Mouse (Mus musculus) left cerebral cortex, adult 2 months (tissue): ENCODE data around the gene Xrcc5. TPM values are rescaled to one million over a fixed set of nuclear protein-coding genes. Genes with fewer than 3 reads are reported as not detected.

ENCODE experiments used
- DNase-seq, 2 experiments: peaks; one replicate each; pipeline ENCODE4 v3.0.0; 2021 to 2022; ENCODE audit warnings: low spot score in 2 of 2, mixed read lengths in 1 of 2; ENCODE audit errors: extremely low spot score in 1 of 2
- H3K27ac ChIP-seq: fragments of 200-600 bp; 2 replicates; pipeline ENCODE4 v1.8.1; 2022
- H3K4me3 ChIP-seq: fragments of 200-600 bp; 2 replicates; pipeline ENCODE4 v1.8.1; 2022
- CTCF ChIP-seq: fragments of 200-600 bp; IDR thresholded peaks from 2 replicates; pipeline ENCODE4 v1.8.1; 2022; ENCODE audit warnings: antibody characterized with exemption, mild to moderate bottlenecking, moderate library complexity
- intact Hi-C: fragments of 180-260 bp; cut with DNase I; formaldehyde crosslinking; loops from one replicate; pipeline ENCODE4 v1.15.1; 2025
- long read RNA-seq, 2 experiments: library from polyadenylated mRNA; stranded (forward); transcript quantifications; one replicate each; pipeline ENCODE4 v2.0.0; 2021; ENCODE audit warnings: borderline mapping rate in 2 of 2
- total RNA-seq, 2 experiments: library from RNA; stranded (reverse); gene quantifications; 2 replicates each; pipeline ENCODE4 v1.2.3; 2021

The Xrcc5 gene
- 10 to 100 TPM; 16.9 to 18.2 TPM for total RNA-seq
- long read RNA-seq, experiment 1, transcript Xrcc5-201 (21 exons, 2,555 nt): major isoform, 7 of 9 reads
- long read RNA-seq, experiment 1, partial matches to known transcripts: 0 of 9 reads
- long read RNA-seq, experiment 1, other reads (novel, unspliced or antisense): 2 of 9 reads
- long read RNA-seq, experiment 2, transcript Xrcc5-201 (21 exons, 2,555 nt): major isoform, 5 of 11 reads
- long read RNA-seq, experiment 2, partial matches to known transcripts: 1 of 11 reads
- long read RNA-seq, experiment 2, other reads (novel, unspliced or antisense): 5 of 11 reads

DNA sequence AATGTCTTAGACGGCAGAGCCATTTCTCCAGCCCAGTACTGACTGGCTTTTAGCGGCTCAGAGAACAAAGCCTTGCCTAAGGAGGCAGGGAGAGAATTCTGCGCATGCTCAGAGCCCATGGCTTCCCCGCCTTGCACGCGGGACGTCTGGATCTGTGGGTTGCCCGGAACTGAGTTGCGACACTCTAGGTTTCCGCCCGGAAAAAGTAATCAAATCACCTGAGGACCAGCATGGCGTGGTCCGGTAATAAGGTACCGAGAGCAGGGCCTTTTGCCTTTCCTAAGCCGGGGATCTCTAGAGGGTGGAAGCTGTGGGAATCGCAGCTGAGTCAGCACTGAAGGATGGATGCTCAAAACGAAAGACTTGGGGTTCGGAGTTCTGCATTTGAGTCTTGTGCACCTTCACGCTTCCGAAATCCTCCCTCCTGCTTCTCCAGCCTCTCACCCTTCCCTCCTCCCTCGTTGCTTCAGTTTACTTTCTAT, at the start of gene Xrcc5:
Xrcc5 (plus strand) TSS at position 105 of the 482 bp plus-strand sequence.
- Histone ChIP-seq H3K27ac (peak within 1 kb of the TSS; percentile 84), H3K4me3 (peak within 1 kb of the TSS; percentile 73)
- intact Hi-C loops: loop anchor here (1.0 to 5.0 kb wide), 5 partner anchors 23 to 550 kb away; partner anchors contain the start of genes March4, Pecr, Rpl37a and Smarcal1
- TF ChIP-seq CTCF: no peak
- DNase-seq: peak; percentile 88 to 91

DNA sequence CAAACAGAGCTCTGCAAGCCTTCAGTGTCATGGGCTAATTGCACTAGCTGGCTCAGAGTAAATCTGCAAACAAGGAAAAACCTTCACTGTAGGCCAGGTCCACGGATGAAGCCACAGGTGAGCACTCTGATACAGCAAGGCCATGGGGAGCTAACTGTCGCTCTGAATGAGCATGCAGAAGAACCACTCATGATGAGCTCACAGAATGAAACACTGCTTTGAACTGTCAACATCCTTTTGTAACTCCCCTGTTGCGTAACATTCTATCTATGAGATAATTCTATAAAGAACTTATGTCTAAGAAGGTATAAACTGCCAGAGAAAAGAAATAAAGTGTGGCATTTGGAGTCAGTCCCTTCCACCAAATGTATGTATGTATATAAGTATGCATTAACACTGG, 44.1 kb upstream of the Xrcc5 start:
- no peak for TF ChIP-seq CTCF

DNA sequence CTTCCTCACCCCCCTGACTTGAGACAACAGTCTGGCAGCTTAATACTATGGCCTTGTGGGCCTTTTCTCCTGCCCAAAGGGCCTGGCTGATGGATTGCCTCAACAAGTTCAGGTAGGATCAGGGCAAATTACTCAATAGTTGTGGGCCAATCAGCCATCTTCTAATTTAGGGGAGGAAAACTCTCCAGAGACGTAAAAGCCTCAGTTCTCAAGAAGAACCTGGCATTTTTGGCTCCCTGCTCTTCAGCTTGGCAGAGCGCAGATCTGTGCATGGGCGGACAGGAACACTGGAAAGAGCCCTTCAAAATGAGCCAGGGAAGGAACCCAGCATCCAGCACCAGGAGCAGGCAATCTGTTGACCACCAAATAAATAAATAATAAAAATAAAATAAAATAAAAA, 29.1 kb upstream of the Xrcc5 start:
- no peak for DNase-seq
- no peak overlapping the region for H3K27ac ChIP-seq
- no peak overlapping the region for H3K4me3 ChIP-seq
- no peak for TF ChIP-seq CTCF
- intact Hi-C loops: no loop called here

More for the DNA sequence above, 44.1 kb upstream of the Xrcc5 start:
- intact Hi-C loops: no loop called here
- DNase-seq: no peak
- Histone ChIP-seq H3K4me3 (no peak overlapping the region), H3K27ac (no peak overlapping the region)

DNA sequence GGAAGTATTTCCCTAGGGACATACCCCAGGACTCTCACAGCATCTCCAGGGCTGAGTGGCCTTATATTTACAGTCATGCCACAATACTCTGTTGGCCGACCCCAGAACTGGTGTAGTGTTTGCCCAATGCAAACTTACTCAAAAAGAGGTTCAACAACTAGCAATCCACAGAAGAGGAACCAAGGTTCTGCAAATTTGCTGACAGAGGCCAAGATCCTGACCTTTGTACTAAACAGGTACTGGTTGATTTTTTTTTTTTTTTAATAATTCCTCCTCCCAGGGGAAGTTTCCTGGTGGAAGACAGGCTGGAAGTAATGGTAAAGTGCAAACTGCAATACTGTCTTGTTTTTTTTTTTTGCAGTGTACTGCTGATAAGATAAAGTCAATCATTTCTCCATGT, 24.6 kb upstream of the Xrcc5 start:
- no peak for TF ChIP-seq CTCF

DNA sequence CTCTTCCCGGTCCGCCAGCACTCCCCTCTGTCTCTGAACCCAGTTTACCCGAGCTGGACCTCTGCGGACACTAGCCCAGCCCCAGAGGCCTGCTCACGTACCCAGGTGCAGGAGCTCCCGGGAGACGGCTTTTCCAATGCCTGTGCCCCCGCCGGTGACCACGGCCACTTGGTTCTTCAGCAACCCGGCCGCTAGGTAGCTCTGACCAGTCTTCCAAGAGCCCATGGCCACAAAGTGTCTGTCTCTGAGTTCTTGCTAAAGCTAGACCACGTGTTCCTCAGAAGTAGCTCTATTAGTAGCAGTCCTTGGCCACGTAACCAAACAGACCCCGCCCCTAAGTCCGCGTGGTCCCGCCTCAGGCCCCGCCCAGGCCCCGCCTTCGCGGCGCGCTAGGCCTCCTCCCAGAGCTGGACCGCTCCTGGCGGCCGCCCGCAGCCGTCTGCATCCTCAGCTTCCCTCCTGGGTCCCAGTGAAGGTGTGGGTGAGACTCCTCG, 23.2 kb upstream of the Xrcc5 start, which contains the start of the genes Pecr and Tmem169:
Pecr (minus strand) TSS at position 323 of the 494 bp plus-strand sequence.
Tmem169 (plus strand) TSS at position 378 of the 494 bp plus-strand sequence.
- H3K4me3 ChIP-seq: peak within 1 kb of the TSS; percentile 69
- intact Hi-C loops: loop anchor here (1.0 kb wide), 1 partner anchor 23 kb away; the partner anchor contains the start of gene Xrcc5
- TF ChIP-seq CTCF: peak; percentile 39
- peak within 1 kb of the TSS; percentile 85 for H3K27ac ChIP-seq
- DNase-seq: peak; percentile 93 to 94

More for the DNA sequence above, 24.6 kb upstream of the Xrcc5 start:
- Histone ChIP-seq H3K4me3 (no peak overlapping the region), H3K27ac (no peak overlapping the region)
- no peak for DNase-seq
- intact Hi-C loops: no loop called here

DNA sequence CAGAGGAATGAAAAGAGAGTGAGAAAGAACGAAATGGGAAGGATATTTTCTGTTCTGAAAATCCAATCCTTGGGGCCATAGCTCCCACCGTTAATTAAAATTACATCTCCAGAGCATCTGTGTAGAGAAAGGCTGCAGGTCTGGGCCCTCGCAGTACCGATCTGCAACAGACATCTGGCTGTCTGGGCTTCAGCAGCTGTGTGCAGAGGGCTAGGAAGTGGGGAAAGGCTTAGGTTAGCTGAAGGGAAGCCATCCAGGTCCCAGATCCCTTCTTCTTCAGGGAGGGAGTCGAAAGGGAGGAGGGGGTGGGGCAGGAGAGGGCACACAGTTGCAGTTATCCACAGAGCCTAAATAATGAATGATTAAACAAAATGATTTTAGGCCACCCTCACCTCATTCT, 22.7 kb upstream of the Xrcc5 start:
- DNase-seq: peak in 1 of 2 experiments; percentile 17
- H3K27ac ChIP-seq: peak overlapping the region; percentile 75
- intact Hi-C loops: loop anchor here (1.0 kb wide), 1 partner anchor 23 kb away; the partner anchor contains the start of gene Xrcc5
- TF ChIP-seq CTCF: no peak
- peak overlapping the region; percentile 69 for H3K4me3 ChIP-seq

DNA sequence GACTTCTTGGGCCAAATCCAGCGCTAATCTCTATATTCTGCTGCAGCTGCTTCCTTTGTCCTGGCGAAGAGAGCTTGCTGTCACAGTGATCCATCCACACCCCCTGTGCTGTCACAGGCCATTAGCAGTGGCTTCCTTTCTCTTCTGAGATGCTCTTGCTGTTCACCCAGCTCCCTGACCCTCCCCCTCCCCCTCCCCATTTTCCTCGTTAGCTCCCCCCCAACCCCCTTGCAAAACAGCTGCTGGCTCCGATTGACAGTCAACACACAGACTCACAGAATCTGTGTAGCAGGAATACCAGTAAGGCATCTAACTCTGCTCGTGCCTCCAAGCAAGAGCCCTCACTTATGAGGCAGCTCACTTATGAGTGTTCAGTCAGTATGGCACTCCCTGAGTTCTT, 20.3 kb upstream of the Xrcc5 start:
- H3K4me3 ChIP-seq: no peak overlapping the region
- no peak for TF ChIP-seq CTCF
- no peak overlapping the region for H3K27ac ChIP-seq
- no peak for DNase-seq
- intact Hi-C loops: no loop called here

DNA sequence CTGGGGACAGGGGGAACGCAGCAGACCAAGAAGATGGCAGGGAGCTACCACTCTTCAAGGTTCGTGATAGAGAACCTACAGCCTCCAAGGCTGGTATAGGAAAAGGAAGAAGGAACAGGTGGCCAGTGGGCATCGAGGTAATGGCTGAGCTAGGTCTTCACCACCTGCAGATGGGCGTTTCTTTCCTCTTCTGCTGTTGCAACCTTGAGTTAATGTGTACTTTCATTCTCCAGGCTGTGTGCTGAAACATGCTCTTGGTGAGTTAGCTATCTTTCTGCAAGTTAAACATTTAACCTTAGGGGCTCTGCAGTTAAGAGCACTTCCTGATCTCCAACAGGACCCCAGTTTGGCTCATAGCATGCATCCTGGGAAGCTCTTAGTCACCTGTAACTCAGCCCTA, 19.3 kb upstream of the Xrcc5 start:
- no peak for DNase-seq
- H3K4me3 ChIP-seq: no peak overlapping the region
- no peak for TF ChIP-seq CTCF
- H3K27ac ChIP-seq: no peak overlapping the region
- intact Hi-C loops: no loop called here

DNA sequence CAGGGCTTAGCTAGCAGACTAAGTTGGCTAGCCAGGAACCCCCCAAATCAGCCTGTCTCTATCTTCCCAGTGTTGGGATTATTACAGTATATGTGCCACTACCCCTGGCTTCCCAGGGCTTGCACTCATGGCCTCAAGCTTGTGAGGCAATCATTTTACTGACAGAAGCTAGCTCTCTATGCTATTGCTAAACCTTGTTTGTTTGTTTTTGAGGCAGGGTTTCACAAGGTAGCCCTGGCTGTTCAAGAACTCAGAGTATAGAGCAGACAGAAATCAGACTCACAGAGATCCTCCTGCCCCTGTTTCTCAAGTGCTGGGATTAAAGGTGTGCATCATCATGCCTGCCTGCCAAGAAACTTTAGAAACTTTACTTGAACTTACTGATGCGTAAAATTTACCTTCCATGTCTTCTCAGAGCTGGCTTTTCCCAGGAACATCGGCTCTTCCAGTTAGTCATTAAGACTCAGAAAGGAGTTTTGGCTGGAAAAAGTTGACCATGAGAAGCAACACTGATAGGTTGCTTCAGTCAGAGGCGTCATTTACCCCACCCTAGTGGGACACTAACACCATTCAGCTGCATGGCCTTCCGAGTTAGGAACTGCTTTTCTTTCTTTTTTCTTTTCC, 18.6 kb upstream of the Xrcc5 start:
- no peak for TF ChIP-seq CTCF
- DNase-seq: no peak
- H3K4me3 ChIP-seq: no peak overlapping the region
- intact Hi-C loops: no loop called here
- no peak overlapping the region for H3K27ac ChIP-seq

DNA sequence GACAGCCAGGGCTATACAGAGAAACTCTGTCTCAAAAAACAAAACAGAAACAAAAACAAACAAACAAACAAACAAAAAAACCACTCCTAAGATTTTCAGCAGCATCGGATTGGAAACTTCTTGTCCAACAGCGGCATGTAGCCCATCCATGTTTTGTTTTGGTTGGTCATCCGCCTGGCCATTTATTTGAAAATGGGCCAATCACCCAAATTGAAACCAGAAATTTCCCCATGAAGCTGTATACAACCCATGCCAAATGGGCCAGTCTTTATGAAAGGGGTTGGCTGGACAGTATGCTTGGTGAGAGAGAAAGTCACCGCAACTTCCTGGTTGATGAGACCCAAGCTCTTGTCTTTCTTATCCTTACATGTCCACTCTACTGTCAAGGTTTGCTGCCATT, 16.3 kb upstream of the Xrcc5 start:
- intact Hi-C loops: no loop called here
- DNase-seq: no peak
- H3K27ac ChIP-seq: no peak overlapping the region
- no peak for TF ChIP-seq CTCF
- no peak overlapping the region for H3K4me3 ChIP-seq

DNA sequence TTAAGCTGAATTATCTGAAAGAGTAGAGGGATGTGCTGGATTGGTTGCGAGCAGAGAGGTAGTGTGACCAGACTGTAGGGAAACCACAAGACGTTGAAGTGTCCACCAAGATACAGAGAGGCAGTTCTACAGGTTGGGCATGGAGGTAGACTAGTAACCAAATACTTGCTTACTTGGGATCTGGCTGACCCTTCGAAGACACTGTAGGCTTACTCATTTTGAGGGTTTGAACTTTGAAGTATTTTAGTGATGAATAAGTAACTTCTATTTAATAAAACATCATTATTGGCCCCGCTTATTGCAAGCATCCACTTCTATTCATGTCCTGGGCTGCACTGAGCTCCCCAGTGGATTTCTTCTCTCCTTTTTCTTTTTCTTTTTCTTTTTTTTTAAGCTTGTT, 15.8 kb upstream of the Xrcc5 start:
- H3K27ac ChIP-seq: no peak overlapping the region
- no peak for TF ChIP-seq CTCF
- DNase-seq: no peak
- H3K4me3 ChIP-seq: no peak overlapping the region
- intact Hi-C loops: no loop called here

DNA sequence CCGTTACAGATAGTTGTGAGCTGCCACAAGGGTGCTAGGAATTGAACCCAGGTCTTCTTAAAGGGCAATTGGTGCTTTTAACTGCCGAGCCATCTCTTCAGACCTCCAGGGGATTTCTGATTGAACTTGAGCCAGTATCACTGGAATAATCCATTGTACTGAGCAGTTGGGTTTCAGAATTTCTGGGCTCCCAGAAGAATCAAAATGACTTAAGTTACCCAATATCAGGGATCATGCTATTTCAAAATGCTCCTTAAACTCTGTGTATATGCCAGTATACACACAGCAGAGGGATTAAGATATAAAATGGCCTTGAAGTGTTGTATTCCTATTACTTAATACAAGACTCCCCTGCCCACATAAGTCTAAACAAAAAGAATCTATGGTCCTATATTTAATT, 15.3 kb upstream of the Xrcc5 start:
- no peak for TF ChIP-seq CTCF
- intact Hi-C loops: no loop called here
- DNase-seq: no peak
- H3K4me3 ChIP-seq: no peak overlapping the region
- no peak overlapping the region for H3K27ac ChIP-seq
